ENCODE assay signal across 21 mouse cellular contexts in the genomic region with DNA sequence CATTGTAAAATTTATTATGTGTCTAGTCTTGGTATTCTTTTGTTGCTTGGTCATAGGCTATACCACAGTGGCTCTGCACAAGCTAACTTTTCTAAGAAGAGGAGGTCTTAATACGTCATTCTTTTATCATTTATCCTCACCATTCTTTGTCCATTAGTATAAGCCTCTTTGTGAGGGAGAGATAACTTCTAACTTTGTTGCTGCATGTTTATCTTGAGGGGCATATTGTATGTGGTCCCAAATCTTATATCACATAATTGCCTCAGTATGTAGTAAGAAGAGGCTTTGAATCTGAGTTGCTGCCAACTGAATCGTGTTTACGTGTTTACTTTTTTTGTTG. TPM values are rescaled to one million over a fixed set of nuclear protein-coding genes. Genes with fewer than 3 reads are reported as not detected.
"Had no signal": no experiment of that assay in that cellular context is flagged by ENCODE, and none has a peak within 500 bp of the region (broad histone marks: within the 10 kb centered on the region; RNA-seq: fewer than 3 reads in every experiment).

No protein-coding gene starts in this region.

- ATAC-seq: intestine, postnatal 0 days; lung, postnatal 0 days; midbrain, embryonic 16.5 days had no signal

- H3K36me3 ChIP-seq: limb, embryonic 13.5 days; midbrain, embryonic 12.5 days; neural tube, embryonic 13.5 days had no signal

- H3K27me3 ChIP-seq: limb, embryonic 13.5 days; megakaryocyte, embryonic 14.5 days; midbrain, embryonic 12.5 days; neural tube, embryonic 13.5 days had no signal

- H3K9ac ChIP-seq: limb, embryonic 13.5 days; midbrain, embryonic 12.5 days; neural tube, embryonic 13.5 days had no signal

- DNase-seq: kidney, adult 8-10 months; kidney, postnatal 36 days; layer of hippocampus, adult 9-11 months; left cerebral cortex, postnatal 4 days; lung, adult 18-20 months; retina, postnatal 1 day; spleen, adult 18-20 months; thymus, adult 18-20 months; thymus, postnatal 14 days had no signal

- H3K9me3 ChIP-seq: limb, embryonic 13.5 days; megakaryocyte, embryonic 14.5 days; midbrain, embryonic 12.5 days; neural tube, embryonic 13.5 days had no signal

- H3K4me2 ChIP-seq: limb, embryonic 13.5 days; midbrain, embryonic 12.5 days; neural tube, embryonic 13.5 days had no signal

- H3K4me1 ChIP-seq: limb, embryonic 13.5 days; megakaryocyte, embryonic 14.5 days; midbrain, embryonic 12.5 days; neural tube, embryonic 13.5 days had no signal

- H3K4me3 ChIP-seq: limb, embryonic 13.5 days; megakaryocyte, embryonic 14.5 days; midbrain, embryonic 12.5 days; neural tube, embryonic 13.5 days had no signal

- H3K27ac ChIP-seq: limb, embryonic 13.5 days; midbrain, embryonic 12.5 days; neural tube, embryonic 13.5 days had no signal

RNA-seq across cellular contexts. Expression of a gene that starts 8.0 kb away (rescaled TPM):
- total RNA-seq: layer of hippocampus, adult 18-20 months; left cerebral cortex, adult 18-20 months; left cerebral cortex, postnatal 10 days; left cerebral cortex, postnatal 4 days had no signal
- polyA plus RNA-seq: intestine, postnatal 0 days; kidney, embryonic 16.5 days; limb, embryonic 13.5 days; midbrain, embryonic 16.5 days; stomach, embryonic 14.5 days had no signal
